Mouse (Mus musculus) G1E (cell line): ENCODE data around the gene Il2rg. TPM values are rescaled to one million over a fixed set of nuclear protein-coding genes. Genes with fewer than 3 reads are reported as not detected.
A peak's percentile ranks its signal among the peaks of the same experiment; 100 is the strongest.

Source experiments
- ATAC-seq: 2 replicates; pipeline ENCODE4 v1.8.0; 2016; ENCODE audit warnings: mild to moderate bottlenecking; ENCODE audit not compliant: insufficient number of reproducible peaks, poor library complexity, low FRiP score, severe bottlenecking; ENCODE audit errors: extremely low read depth
- DNase-seq: peaks from one replicate; pipeline ENCODE4 v3.0.0; 2012; ENCODE audit warnings: low spot score
- H3K27me3 ChIP-seq: 2 replicates; pipeline ENCODE4 v1.6.1; 2012; ENCODE audit warnings: mild to moderate bottlenecking, low read length, inconsistent platforms; ENCODE audit not compliant: insufficient read depth
- H3K36me3 ChIP-seq: replicated peaks from 2 replicates; pipeline ENCODE3; 2012; ENCODE audit warnings: mild to moderate bottlenecking, inconsistent platforms
- H3K4me1 ChIP-seq: 2 replicates; pipeline ENCODE4 v1.6.1; 2012; ENCODE audit warnings: low read depth, low read length, inconsistent platforms, mixed read lengths; ENCODE audit not compliant: insufficient read depth
- H3K4me3 ChIP-seq: 2 replicates; pipeline ENCODE4 v1.5.1; 2012; ENCODE audit warnings: low read depth, mild to moderate bottlenecking, inconsistent platforms, low read length, moderate library complexity, mixed read lengths
- H3K9me3 ChIP-seq: replicated peaks from 2 replicates; pipeline ENCODE4 v1.6.1; 2012; ENCODE audit warnings: inconsistent platforms
- CTCF ChIP-seq: IDR thresholded peaks from 2 replicates; pipeline ENCODE4 v1.5.1; 2012; ENCODE audit warnings: low read depth, low read length, inconsistent platforms, mixed read lengths
- GATA1 ChIP-seq: IDR thresholded peaks from 2 replicates; pipeline ENCODE4 v1.6.1; 2012; ENCODE audit warnings: borderline replicate concordance, low read length, inconsistent platforms, mixed read lengths
- GATA2 ChIP-seq: IDR thresholded peaks from 2 replicates; pipeline ENCODE4 v1.6.1; 2012; ENCODE audit warnings: low read depth, low read length, inconsistent platforms, borderline replicate concordance
- POLR2AphosphoS5 ChIP-seq: IDR thresholded peaks from 2 replicates; pipeline ENCODE4 v1.6.1; 2012; ENCODE audit warnings: low read depth, low read length, inconsistent platforms; ENCODE audit not compliant: insufficient replicate concordance
- TAL1 ChIP-seq: conservative IDR thresholded peaks from 2 replicates; pipeline ENCODE4 v1.6.1; 2012; ENCODE audit warnings: low read depth, low read length, inconsistent platforms, mixed read lengths
- polyA plus RNA-seq: library from polyadenylated mRNA; stranded (reverse); fragments of >175 nt; gene quantifications from 2 replicates; pipeline ENCODE4 v1.2.3, GENCODE M21; 2012
- total RNA-seq, 2 experiments: library from RNA; stranded (forward) in 1 of 2; stranded (reverse) in 1 of 2; fragments of 200-1000 nt in 1 of 2; fragments of >200 nt in 1 of 2; fragmentation: Nextera tagmentation in 1 of 2; gene quantifications; 2 replicates each; pipeline ENCODE4 v1.2.3; 2014 to 2017

Il2rg gene
- total and polyA plus RNA-seq, 3 experiments, result 10.1 to 21.6 (median 18.7) TPM

GRCm38 (mm10) chrX:101299473-101300426, 31.7 kb upstream of the Il2rg start:
- TF ChIP-seq CTCF, result no peak
- no peak for TF ChIP-seq GATA2
- TF ChIP-seq TAL1, result no peak
- no peak for TF ChIP-seq POLR2AphosphoS5
- no peak for TF ChIP-seq GATA1
- peaks cover 8% of the 10 kb centered on the region; the same call in 1 of the 2 replicates for H3K27me3 ChIP-seq
- peaks cover 6% of the 10 kb centered on the region; the same call in 1 of the 2 replicates for H3K4me1 ChIP-seq
- DNase-seq (no peak), ATAC-seq (no peak)
- peaks cover 33% of the 10 kb centered on the region for H3K36me3 ChIP-seq
- no peaks in the 10 kb centered on the region for H3K9me3 ChIP-seq
- no peak overlapping the region for H3K4me3 ChIP-seq

GRCm38 (mm10) chrX:101299055-101299454, 31.0 kb upstream of the Il2rg start, which contains the start of gene Nlgn3:
Gene Nlgn3, plus strand, starts transcription at chrX:101299168.
- DNase-seq (no peak), ATAC-seq (no peak)
- Histone ChIP-seq H3K36me3 (peaks cover 40% of the 10 kb centered on the region), H3K4me1 (peaks cover 6% of the 10 kb centered on the region; the same call in 1 of the 2 replicates), H3K27me3 (peaks cover 8% of the 10 kb centered on the region; the same call in 1 of the 2 replicates), H3K9me3 (no peaks in the 10 kb centered on the region), H3K4me3 (no peak within 1 kb of the TSS)
- TF ChIP-seq TAL1, result no peak
- no peak for TF ChIP-seq POLR2AphosphoS5
- no peak for TF ChIP-seq GATA1
- TF ChIP-seq CTCF, result no peak
- TF ChIP-seq GATA2, result no peak

GRCm38 (mm10) chrX:101290111-101290510, 22.1 kb upstream of the Il2rg start:
- no peak for TF ChIP-seq CTCF
- TF ChIP-seq TAL1, result no peak
- no peak for TF ChIP-seq GATA1
- no peak for TF ChIP-seq POLR2AphosphoS5
- no peak for TF ChIP-seq GATA2

GRCm38 (mm10) chrX:101289037-101289436, 21.0 kb upstream of the Il2rg start:
- no peak for TF ChIP-seq CTCF
- no peak for TF ChIP-seq GATA1
- no peak for TF ChIP-seq TAL1
- no peak for TF ChIP-seq GATA2
- no peak for TF ChIP-seq POLR2AphosphoS5
- H3K9me3 ChIP-seq, result no peaks in the 10 kb centered on the region
- no peaks in the 10 kb centered on the region for H3K27me3 ChIP-seq
- no peak overlapping the region for H3K4me3 ChIP-seq
- DNase-seq, result no peak
- peaks cover 48% of the 10 kb centered on the region for H3K4me1 ChIP-seq
- H3K36me3 ChIP-seq, result peaks cover 93% of the 10 kb centered on the region
- ATAC-seq, result no peak

More at GRCm38 (mm10) chrX:101290111-101290510, 22.1 kb upstream of the Il2rg start:
- DNase-seq (no peak), ATAC-seq (no peak)
- H3K9me3 ChIP-seq, result no peaks in the 10 kb centered on the region
- H3K27me3 ChIP-seq, result no peaks in the 10 kb centered on the region
- H3K36me3 ChIP-seq, result peaks cover 93% of the 10 kb centered on the region
- no peak overlapping the region for H3K4me3 ChIP-seq
- H3K4me1 ChIP-seq, result peaks cover 48% of the 10 kb centered on the region

DNA sequence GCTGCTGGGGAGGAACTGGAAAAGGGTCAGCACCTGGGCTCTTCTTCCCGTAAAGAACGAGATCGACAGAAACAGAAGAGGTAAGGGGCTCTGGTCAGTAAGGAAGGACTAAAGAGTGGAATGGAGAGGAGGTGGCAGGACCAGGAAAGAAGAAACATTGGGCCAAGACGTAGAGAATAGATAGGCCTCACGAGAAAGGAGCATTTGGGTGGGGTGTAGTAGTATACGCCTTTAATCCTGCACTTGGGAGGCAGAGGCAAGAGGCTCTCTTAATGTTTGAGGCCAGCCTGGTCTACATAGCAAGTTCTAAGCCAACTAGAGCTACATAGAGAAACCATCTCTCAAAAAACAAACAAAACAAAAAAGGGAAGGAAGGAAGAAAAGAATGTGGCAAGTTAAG, 20.4 kb upstream of the Il2rg start:
- no peaks in the 10 kb centered on the region for H3K9me3 ChIP-seq
- ATAC-seq, result no peak
- no peak for DNase-seq
- peaks cover 48% of the 10 kb centered on the region for H3K4me1 ChIP-seq
- no peak overlapping the region for H3K4me3 ChIP-seq
- no peaks in the 10 kb centered on the region for H3K27me3 ChIP-seq
- TF ChIP-seq POLR2AphosphoS5, result no peak
- no peak for TF ChIP-seq GATA1
- TF ChIP-seq GATA2, result no peak
- no peak for TF ChIP-seq TAL1
- TF ChIP-seq CTCF, result no peak
- H3K36me3 ChIP-seq, result peaks cover 93% of the 10 kb centered on the region

GRCm38 (mm10) chrX:101287543-101287942, 19.5 kb upstream of the Il2rg start:
- ATAC-seq, result peak; percentile 92
- no peaks in the 10 kb centered on the region for H3K9me3 ChIP-seq
- peaks cover 48% of the 10 kb centered on the region for H3K4me1 ChIP-seq
- peaks cover 93% of the 10 kb centered on the region for H3K36me3 ChIP-seq
- TF ChIP-seq GATA2, result no peak
- peak; percentile 96 for TF ChIP-seq TAL1
- H3K27me3 ChIP-seq, result no peaks in the 10 kb centered on the region
- peak; percentile 73 for DNase-seq
- no peak overlapping the region; the same call in 1 of the 2 replicates for H3K4me3 ChIP-seq
